Mouse (Mus musculus): ENCODE data around the gene Golm1. TPM values are rescaled to one million over a fixed set of nuclear protein-coding genes. Genes with fewer than 3 reads are reported as not detected.

Gene Golm1
- polyA plus RNA-seq, 1 experiment, result 3.4 TPM

DNA sequence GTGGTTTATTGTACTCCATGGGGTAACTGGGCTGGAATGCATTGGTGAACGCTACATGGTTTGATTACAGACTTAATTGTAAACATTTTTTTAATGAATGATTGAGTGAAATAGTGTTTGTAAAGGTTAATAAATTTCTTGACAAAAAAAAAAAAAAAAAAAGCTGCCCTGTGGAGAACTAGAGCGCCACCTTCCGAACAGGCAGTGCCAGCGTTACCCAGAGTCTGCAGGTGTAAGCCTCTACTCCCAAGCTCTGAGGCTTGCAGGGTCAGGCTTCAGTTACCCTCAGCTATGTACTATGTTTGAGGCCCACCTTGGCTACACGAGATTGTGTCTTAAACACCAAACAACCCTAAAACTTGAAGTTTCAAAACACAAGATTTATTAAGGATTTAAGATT lies 41.0 kb downstream of the Golm1 start:
- peaks cover 3% of the 10 kb centered on the region for H3K4me1 ChIP-seq
- peaks cover 96% of the 10 kb centered on the region for H3K36me3 ChIP-seq (replicated peaks; ENCODE audit: low read length)
- no peaks in the 10 kb centered on the region for H3K9me3 ChIP-seq
- H3K27me3 ChIP-seq (replicated peaks), result no peaks in the 10 kb centered on the region
- TF ChIP-seq FLI1 (IDR thresholded peaks at IDR 0.05; ENCODE audit: low read length), result no peak
- no peak for TF ChIP-seq GATA1 (IDR thresholded peaks at IDR 0.05; ENCODE audit: borderline replicate concordance, low read length)
- H3K4me3 ChIP-seq (replicated peaks), result no peak overlapping the region

GRCm38 (mm10) chr13:59626739-59627138 lies 48.9 kb downstream of the Golm1 start:
- Histone ChIP-seq H3K4me1 (no peaks in the 10 kb centered on the region), H3K27me3 (replicated peaks) (no peaks in the 10 kb centered on the region), H3K36me3 (replicated peaks; ENCODE audit: low read length) (peaks cover 92% of the 10 kb centered on the region), H3K4me3 (replicated peaks) (no peak overlapping the region), H3K9me3 (no peaks in the 10 kb centered on the region)
- TF ChIP-seq GATA1 (IDR thresholded peaks at IDR 0.05; ENCODE audit: borderline replicate concordance, low read length) (no peak), FLI1 (IDR thresholded peaks at IDR 0.05; ENCODE audit: low read length) (no peak)

- H3K9me3 ChIP-seq, result no peaks in the 10 kb centered on the region
Observed at GRCm38 (mm10) chr13:59624903-59625302, 50.7 kb downstream of the Golm1 start.

GRCm38 (mm10) chr13:59624389-59624788 lies 51.2 kb downstream of the Golm1 start:
- Histone ChIP-seq H3K4me1 (no peaks in the 10 kb centered on the region), H3K27me3 (replicated peaks) (no peaks in the 10 kb centered on the region), H3K9me3 (no peaks in the 10 kb centered on the region), H3K36me3 (replicated peaks; ENCODE audit: low read length) (peaks cover 89% of the 10 kb centered on the region), H3K4me3 (replicated peaks) (no peak overlapping the region)
- TF ChIP-seq FLI1 (IDR thresholded peaks at IDR 0.05; ENCODE audit: low read length) (no peak), GATA1 (IDR thresholded peaks at IDR 0.05; ENCODE audit: borderline replicate concordance, low read length) (no peak)

More at GRCm38 (mm10) chr13:59624903-59625302, 50.7 kb downstream of the Golm1 start:
- Histone ChIP-seq H3K27me3 (replicated peaks) (no peaks in the 10 kb centered on the region), H3K4me1 (no peaks in the 10 kb centered on the region), H3K36me3 (replicated peaks; ENCODE audit: low read length) (peaks cover 92% of the 10 kb centered on the region), H3K4me3 (replicated peaks) (no peak overlapping the region)
- TF ChIP-seq GATA1 (IDR thresholded peaks at IDR 0.05; ENCODE audit: borderline replicate concordance, low read length) (no peak), FLI1 (IDR thresholded peaks at IDR 0.05; ENCODE audit: low read length) (no peak)

- peaks cover 10% of the 10 kb centered on the region for H3K4me1 ChIP-seq
- no peaks in the 10 kb centered on the region for H3K9me3 ChIP-seq
- H3K27me3 ChIP-seq (replicated peaks), result no peaks in the 10 kb centered on the region
- no peak overlapping the region for H3K4me3 ChIP-seq (replicated peaks)
- H3K36me3 ChIP-seq (replicated peaks; ENCODE audit: low read length), result peaks cover 89% of the 10 kb centered on the region
- TF ChIP-seq GATA1 (IDR thresholded peaks at IDR 0.05; ENCODE audit: borderline replicate concordance, low read length) (no peak), FLI1 (IDR thresholded peaks at IDR 0.05; ENCODE audit: low read length) (no peak)
Observed at GRCm38 (mm10) chr13:59621643-59622489, 53.7 kb downstream of the Golm1 start.

GRCm38 (mm10) chr13:59618463-59618862 lies 57.1 kb downstream of the Golm1 start:
- peaks cover 81% of the 10 kb centered on the region for H3K36me3 ChIP-seq (replicated peaks; ENCODE audit: low read length)

DNA sequence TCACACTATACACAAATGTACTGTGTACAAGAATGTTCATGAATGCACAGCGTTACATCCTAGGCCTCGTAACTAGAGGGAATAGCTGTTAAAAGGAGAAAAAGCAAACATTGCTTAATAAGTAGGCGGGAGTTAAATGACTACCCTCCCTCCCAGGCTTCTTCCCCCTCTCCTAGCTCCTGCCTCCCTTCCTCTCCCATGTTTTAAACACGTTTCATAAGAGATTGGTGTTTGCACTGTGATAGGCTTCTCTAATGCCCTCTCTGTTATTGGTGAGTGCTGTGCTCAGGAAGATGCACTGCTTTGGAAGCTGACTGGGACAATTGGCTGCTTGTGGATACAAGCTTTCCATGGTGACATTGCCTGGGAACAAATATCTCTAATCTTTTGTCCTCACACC lies 60.1 kb downstream of the Golm1 start:
- H3K27me3 ChIP-seq (replicated peaks), result peaks cover 3% of the 10 kb centered on the region
- TF ChIP-seq GATA1 (IDR thresholded peaks at IDR 0.05; ENCODE audit: borderline replicate concordance, low read length) (no peak), FLI1 (IDR thresholded peaks at IDR 0.05; ENCODE audit: low read length) (no peak)
- H3K9me3 ChIP-seq, result no peaks in the 10 kb centered on the region
- no peak overlapping the region for H3K4me3 ChIP-seq (replicated peaks)
- peaks cover 21% of the 10 kb centered on the region for H3K4me1 ChIP-seq
- peaks cover 76% of the 10 kb centered on the region for H3K36me3 ChIP-seq (replicated peaks; ENCODE audit: low read length)

More at GRCm38 (mm10) chr13:59618463-59618862, 57.1 kb downstream of the Golm1 start:
- H3K27me3 ChIP-seq (replicated peaks), result no peaks in the 10 kb centered on the region
- no peak for TF ChIP-seq GATA1 (IDR thresholded peaks at IDR 0.05; ENCODE audit: borderline replicate concordance, low read length)
- TF ChIP-seq FLI1 (IDR thresholded peaks at IDR 0.05; ENCODE audit: low read length), result no peak
- no peaks in the 10 kb centered on the region for H3K9me3 ChIP-seq
- H3K4me1 ChIP-seq, result peaks cover 16% of the 10 kb centered on the region
- no peak overlapping the region for H3K4me3 ChIP-seq (replicated peaks)

DNA sequence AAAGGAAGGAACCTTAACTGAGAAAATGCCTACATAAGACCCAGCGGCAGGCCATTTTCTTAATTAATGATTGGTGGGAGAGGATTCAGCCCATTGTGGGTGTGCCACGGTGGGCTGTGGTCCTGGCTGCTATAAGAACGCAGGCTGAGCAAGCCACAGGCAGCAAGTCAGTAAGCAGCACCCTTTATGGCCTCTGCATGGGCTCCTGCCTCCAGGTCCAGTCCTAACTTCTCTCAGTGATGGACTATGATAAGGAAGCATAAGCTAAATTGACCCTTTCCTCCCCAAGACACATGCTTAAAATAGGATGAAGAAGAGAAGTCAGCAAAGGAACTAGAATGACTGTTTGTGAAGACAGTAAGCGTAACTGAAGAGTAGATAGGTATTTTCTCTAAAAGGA lies 60.5 kb downstream of the Golm1 start:
- TF ChIP-seq FLI1 (IDR thresholded peaks at IDR 0.05; ENCODE audit: low read length) (no peak), GATA1 (IDR thresholded peaks at IDR 0.05; ENCODE audit: borderline replicate concordance, low read length) (no peak)
- H3K9me3 ChIP-seq, result no peaks in the 10 kb centered on the region
- no peak overlapping the region for H3K4me3 ChIP-seq (replicated peaks)
- peaks cover 76% of the 10 kb centered on the region for H3K36me3 ChIP-seq (replicated peaks; ENCODE audit: low read length)
- H3K4me1 ChIP-seq, result peaks cover 21% of the 10 kb centered on the region
- peaks cover 3% of the 10 kb centered on the region for H3K27me3 ChIP-seq (replicated peaks)

DNA sequence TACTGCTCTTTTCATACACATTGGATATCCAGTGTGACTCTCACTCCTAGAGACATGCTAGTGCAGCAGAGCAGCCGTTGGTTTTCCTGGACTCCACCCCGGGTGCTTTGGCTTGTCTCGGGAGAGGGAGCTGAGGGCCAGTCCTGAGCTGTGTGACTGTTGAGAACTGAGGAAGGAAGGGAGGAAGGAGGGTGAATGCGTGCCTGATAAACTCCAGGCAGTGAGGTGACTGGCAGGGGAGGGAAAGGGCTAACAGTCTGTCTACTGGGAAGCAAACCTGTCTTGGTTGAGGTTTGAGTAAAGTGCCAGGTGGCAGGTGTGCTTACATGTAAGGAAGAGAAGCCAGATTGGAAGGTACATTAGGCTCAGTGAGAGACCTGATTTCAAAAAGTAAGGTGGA lies 61.7 kb downstream of the Golm1 start:
- no peak overlapping the region for H3K4me3 ChIP-seq (replicated peaks)
- peaks cover 79% of the 10 kb centered on the region for H3K36me3 ChIP-seq (replicated peaks; ENCODE audit: low read length)
- TF ChIP-seq FLI1 (IDR thresholded peaks at IDR 0.05; ENCODE audit: low read length), result no peak
- H3K27me3 ChIP-seq (replicated peaks), result peaks cover 3% of the 10 kb centered on the region
- peaks cover 20% of the 10 kb centered on the region for H3K4me1 ChIP-seq
- no peaks in the 10 kb centered on the region for H3K9me3 ChIP-seq

- Histone ChIP-seq H3K4me3 (replicated peaks) (no peak overlapping the region), H3K9me3 (no peaks in the 10 kb centered on the region), H3K27me3 (replicated peaks) (peaks cover 12% of the 10 kb centered on the region), H3K36me3 (replicated peaks; ENCODE audit: low read length) (peaks cover 92% of the 10 kb centered on the region), H3K4me1 (peaks cover 19% of the 10 kb centered on the region)
- no peak for TF ChIP-seq FLI1 (IDR thresholded peaks at IDR 0.05; ENCODE audit: low read length)
- no peak for TF ChIP-seq GATA1 (IDR thresholded peaks at IDR 0.05; ENCODE audit: borderline replicate concordance, low read length)
Observed at GRCm38 (mm10) chr13:59610437-59610836, 65.2 kb downstream of the Golm1 start.

Data from megakaryocyte, embryonic 14.5 days (primary cell).